Mouse (Mus musculus) left cerebral cortex, adult 8-10 months (tissue): ENCODE results near the gene Gm9837. TPM values are rescaled to one million over a fixed set of nuclear protein-coding genes. Genes with fewer than 3 reads are reported as not detected.

ENCODE experiments used
- DNase-seq, 2 experiments: peaks; one replicate each; pipeline ENCODE4 v3.0.0; 2022; ENCODE audit warnings: low spot score in 2 of 2
- total RNA-seq, 4 experiments: library from RNA; stranded (reverse); gene quantifications; 2 replicates each; pipeline ENCODE4 v1.2.4; 2022

Gene Gm9837
- total RNA-seq: not detected

- DNase-seq: peak; percentile 88 to 91
These were observed at the start of gene Gm9837 for GRCm38 (mm10) chr11:53469968-53470695. Gene Gm9837 (minus strand): TSS chr11:53470479.

GRCm38 (mm10) chr11:53519207-53520121 is 49.2 kb upstream of the Gm9837 start, which contains the start of gene Sept8:
Gene Sept8 (plus strand): TSS chr11:53519257.
- DNase-seq: peak in 1 of 2 experiments; percentile 55

- no peak for DNase-seq
These were observed 48.5 kb upstream of the Gm9837 start for GRCm38 (mm10) chr11:53518759-53519158.

- DNase-seq: no peak
These were observed 46.7 kb upstream of the Gm9837 start for GRCm38 (mm10) chr11:53516775-53517627.

- no peak for DNase-seq
These were observed 40.1 kb upstream of the Gm9837 start for GRCm38 (mm10) chr11:53510351-53510750.

- no peak for DNase-seq
These were observed 38.3 kb upstream of the Gm9837 start for GRCm38 (mm10) chr11:53508591-53508990.

GRCm38 (mm10) chr11:53508152-53508551 is 37.9 kb upstream of the Gm9837 start:
- DNase-seq: no peak

GRCm38 (mm10) chr11:53507098-53507805 is 37.0 kb upstream of the Gm9837 start:
- DNase-seq: no peak

GRCm38 (mm10) chr11:53505026-53505663 is 34.9 kb upstream of the Gm9837 start:
- no peak for DNase-seq

- no peak for DNase-seq
These were observed 34.1 kb upstream of the Gm9837 start for GRCm38 (mm10) chr11:53504376-53504775.

- DNase-seq: no peak
These were observed 33.5 kb upstream of the Gm9837 start for GRCm38 (mm10) chr11:53503738-53504137.

GRCm38 (mm10) chr11:53502039-53502765 is 31.9 kb upstream of the Gm9837 start:
- DNase-seq: peak in 1 of 2 experiments; percentile 53

- no peak for DNase-seq
These were observed 30.3 kb upstream of the Gm9837 start for GRCm38 (mm10) chr11:53500569-53500968.

- peak in 1 of 2 experiments; percentile 69 for DNase-seq
These were observed 26.7 kb upstream of the Gm9837 start for GRCm38 (mm10) chr11:53496946-53497345.

- DNase-seq: no peak
These were observed 25.1 kb upstream of the Gm9837 start for GRCm38 (mm10) chr11:53495417-53495816.

- DNase-seq: no peak
These were observed 23.1 kb upstream of the Gm9837 start for GRCm38 (mm10) chr11:53493243-53493955.

GRCm38 (mm10) chr11:53491954-53492401 is 21.7 kb upstream of the Gm9837 start:
- peak in 1 of 2 experiments; percentile 50 for DNase-seq

GRCm38 (mm10) chr11:53489421-53489820 is 19.1 kb upstream of the Gm9837 start:
- DNase-seq: no peak

- no peak for DNase-seq
These were observed 18.7 kb upstream of the Gm9837 start for GRCm38 (mm10) chr11:53489007-53489406.
